ENCODE assay signal across 27 mouse cellular contexts in the genomic region with DNA sequence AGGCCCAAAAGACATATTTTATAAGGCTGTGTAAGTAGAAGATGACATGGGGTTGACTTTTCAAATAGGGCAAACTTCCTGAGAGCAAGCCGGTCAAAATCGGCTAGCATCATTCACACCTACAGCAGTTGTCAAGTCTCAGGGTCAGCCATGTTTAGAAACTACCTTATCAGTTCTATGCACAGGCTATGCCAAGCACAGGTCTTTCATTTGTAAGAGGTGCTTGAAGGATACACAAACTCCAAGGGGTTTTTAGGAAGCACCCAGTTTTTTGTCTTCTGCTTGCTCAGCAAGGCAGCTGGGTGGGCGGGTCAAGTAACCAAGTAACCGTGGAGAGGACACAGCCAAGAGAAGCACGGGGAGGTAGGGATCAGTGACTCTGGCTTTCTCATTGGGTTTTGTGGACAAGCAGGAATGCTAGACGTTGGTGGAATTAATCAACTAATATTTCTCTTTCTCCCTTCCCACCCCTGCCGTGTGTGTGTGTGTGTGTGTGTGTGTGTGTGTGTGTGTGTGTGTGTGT. TPM values are rescaled to one million over a fixed set of nuclear protein-coding genes. Genes with fewer than 3 reads are reported as not detected.
DNase-seq lines count a peak whose midpoint lies in the region; ATAC-seq and TF ChIP-seq lines count a peak whose summit lies in the region.
"Had no signal": no experiment of that assay in that cellular context is flagged by ENCODE, and none has a peak within 500 bp of the region (broad histone marks: within the 10 kb centered on the region; RNA-seq: fewer than 3 reads in every experiment).

No protein-coding gene starts in this region.

- peaks cover 13% of the 10 kb centered on the region for H3K4me1 ChIP-seq in heart, embryonic 16.5 days (ENCODE audit: control insufficient read depth, insufficient read depth, low read length)
- peaks cover 9% of the 10 kb centered on the region; the same call in 1 of the 2 replicates for H3K4me1 ChIP-seq in kidney, embryonic 14.5 days (ENCODE audit: control insufficient read depth, insufficient read depth, low read length)
- H3K4me1 ChIP-seq in lung, embryonic 14.5 days (ENCODE audit: insufficient read depth) = peaks cover 10% of the 10 kb centered on the region
- H3K4me1 ChIP-seq in lung, adult 2 months (ENCODE audit: control insufficient read depth, insufficient read depth, low read length) = peaks cover 2% of the 10 kb centered on the region; the same call in 1 of the 2 replicates
- H3K4me1 ChIP-seq: liver, embryonic 12.5 days had no signal

- no peaks in the 10 kb centered on the region for H3K27me3 ChIP-seq in heart, embryonic 16.5 days (ENCODE audit: control insufficient read depth, insufficient read depth, low read length)
- H3K27me3 ChIP-seq in kidney, embryonic 14.5 days (ENCODE audit: control insufficient read depth, insufficient read depth, low read length) = no peaks in the 10 kb centered on the region
- H3K27me3 ChIP-seq in lung, embryonic 14.5 days (ENCODE audit: insufficient read depth, low read length) = no peaks in the 10 kb centered on the region
- H3K27me3 ChIP-seq: heart, embryonic 12.5 days; hindbrain, embryonic 15.5 days; liver, embryonic 12.5 days; neural tube, embryonic 15.5 days had no signal

- no peak overlapping the region for H3K4me3 ChIP-seq in heart, embryonic 16.5 days (ENCODE audit: low read length)
- no peak overlapping the region for H3K4me3 ChIP-seq in kidney, embryonic 14.5 days (ENCODE audit: low read length)
- H3K4me3 ChIP-seq in lung, embryonic 14.5 days (ENCODE audit: low read depth, low read length) = no peak overlapping the region
- no peak overlapping the region for H3K4me3 ChIP-seq in lung, adult 2 months (replicated peaks; ENCODE audit: extremely low read depth, low read depth, low read length)
- H3K4me3 ChIP-seq: heart, adult 2 months; heart, embryonic 12.5 days; hindbrain, embryonic 15.5 days; liver, embryonic 12.5 days; neural tube, embryonic 15.5 days had no signal

- H3K36me3 ChIP-seq in heart, embryonic 16.5 days (ENCODE audit: control insufficient read depth, insufficient read depth) = no peaks in the 10 kb centered on the region
- H3K36me3 ChIP-seq in kidney, embryonic 14.5 days (ENCODE audit: control insufficient read depth, insufficient read depth, low read length) = no peaks in the 10 kb centered on the region
- H3K36me3 ChIP-seq in lung, embryonic 14.5 days (ENCODE audit: insufficient read depth) = no peaks in the 10 kb centered on the region
- H3K36me3 ChIP-seq: heart, embryonic 12.5 days; liver, embryonic 12.5 days; neural tube, embryonic 15.5 days had no signal

- H3K4me2 ChIP-seq in heart, embryonic 16.5 days (ENCODE audit: low read depth, low read length) = no peak overlapping the region
- H3K4me2 ChIP-seq in kidney, embryonic 14.5 days (replicated peaks; ENCODE audit: low read depth, low read length) = no peak overlapping the region
- H3K4me2 ChIP-seq in lung, embryonic 14.5 days = no peak overlapping the region
- H3K4me2 ChIP-seq: heart, embryonic 12.5 days; hindbrain, embryonic 15.5 days; liver, embryonic 12.5 days; neural tube, embryonic 15.5 days had no signal

- no peak overlapping the region for H3K9ac ChIP-seq in heart, embryonic 16.5 days (ENCODE audit: low read length)
- H3K9ac ChIP-seq in kidney, embryonic 14.5 days (ENCODE audit: low read depth, low read length) = no peak overlapping the region
- no peak overlapping the region for H3K9ac ChIP-seq in lung, embryonic 14.5 days
- H3K9ac ChIP-seq: heart, embryonic 12.5 days; hindbrain, embryonic 15.5 days; liver, embryonic 12.5 days; liver, postnatal 0 days; neural tube, embryonic 15.5 days had no signal

- TF ChIP-seq POLR2A in lung, adult 2 months (IDR thresholded peaks at IDR 0.05; ENCODE audit: borderline replicate concordance, extremely low read depth, low read depth, low read length) = no peak

- no peak overlapping the region for H3K27ac ChIP-seq in heart, embryonic 16.5 days (ENCODE audit: low read length)
- no peak overlapping the region for H3K27ac ChIP-seq in kidney, embryonic 14.5 days (ENCODE audit: low read depth, low read length)
- H3K27ac ChIP-seq in lung, embryonic 14.5 days (ENCODE audit: low read depth) = no peak overlapping the region
- H3K27ac ChIP-seq: heart, adult 2 months; hindbrain, embryonic 15.5 days; liver, embryonic 12.5 days; macrophage; neural tube, embryonic 15.5 days had no signal

- no peaks in the 10 kb centered on the region for H3K9me3 ChIP-seq in heart, embryonic 16.5 days (replicated peaks; ENCODE audit: control insufficient read depth, low read length)
- H3K9me3 ChIP-seq in kidney, embryonic 14.5 days (ENCODE audit: control insufficient read depth, low read length) = no peaks in the 10 kb centered on the region
- H3K9me3 ChIP-seq in lung, embryonic 14.5 days (ENCODE audit: low read depth, low read length) = no peaks in the 10 kb centered on the region
- H3K9me3 ChIP-seq: heart, embryonic 12.5 days; hindbrain, embryonic 15.5 days; liver, embryonic 12.5 days; neural tube, embryonic 15.5 days had no signal

- 0 out of 2 replicates have a peak, but pooled peaks have one; percentile 23 for ATAC-seq in heart, embryonic 16.5 days (replicated peaks; ENCODE audit: extremely low read depth, insufficient read depth, low FRiP score)
- no peak for ATAC-seq in kidney, embryonic 14.5 days (ENCODE audit: low FRiP score, low TSS enrichment)
- ATAC-seq in lung, embryonic 14.5 days (ENCODE audit: insufficient read depth) = no peak
- ATAC-seq: activated CD4-positive, CD25-positive, alpha-beta regulatory T cell, adult 4 months; forebrain, embryonic 14.5 days; liver, embryonic 12.5 days; liver, postnatal 0 days had no signal

- TF ChIP-seq CTCF in lung, embryonic 14.5 days (IDR thresholded peaks at IDR 0.05; ENCODE audit: low read depth) = no peak
- TF ChIP-seq CTCF in lung, adult 2 months (IDR thresholded peaks at IDR 0.05; ENCODE audit: insufficient read depth, low read length) = no peak

- 33% methylated on average over 6 of the region's 7 CpGs for WGBS in heart, embryonic 16.5 days
- WGBS in kidney, embryonic 14.5 days = 45% methylated on average over 6 of the region's 7 CpGs
- 16% methylated on average over 6 of the region's 7 CpGs for whole genome bisulfite sequencing in lung, embryonic 14.5 days
- 50% methylated on average over 7 of the region's 7 CpGs for WGBS in lung, adult 2 months

- no peak for DNase-seq in heart, adult 18-20 months
- peak; percentile 21 for DNase-seq in kidney, adult 9 months
- DNase-seq in lung, embryonic 14.5 days = peak; percentile 54
- no peak for DNase-seq in lung, adult 2 months
- DNase-seq in B cell, adult 2 months = no peak
- DNase-seq: adrenal gland, adult 2 months; adrenal gland, postnatal 36 days; cerebellum, adult 9-10 months; cerebellum, postnatal 36 days; gastrocnemius, postnatal 25 days; heart, adult 2 months; liver, postnatal 0 days; lung, postnatal 10 days; midbrain, embryonic 14.5 days; retina, postnatal 1 day; right cerebral cortex, postnatal 14 days; thymus, postnatal 4 days had no signal

RNA-seq across cellular contexts. Expression of a gene that starts 15.4 kb away (rescaled TPM):
- 5.1 and 6.3 TPM in 2 replicates for polyA plus RNA-seq in heart, embryonic 16.5 days (2015; fragmentation: Nextera tagmentation; extraction: Ambion mirVana)
- total RNA-seq in heart, adult 18-20 months (2021) = 1 to 10 TPM; 5.0 to 5.9 TPM
- 5.2 and 6.3 TPM in 2 replicates for polyA plus RNA-seq in kidney, embryonic 14.5 days (2014; fragmentation: Nextera tagmentation; extraction: Ambion mirVana)
- polyA plus RNA-seq in lung, embryonic 14.5 days (2014; fragmentation: Nextera tagmentation; extraction: Ambion mirVana) = 1.9 and 2.4 TPM in 2 replicates
- 9.5 and 12.7 TPM in 2 replicates for polyA plus RNA-seq in lung, adult 2 months (2012; rRNA removed)
- total RNA-seq: megakaryocyte-erythroid progenitor cell, adult 5-6 weeks had no signal
- polyA plus RNA-seq: activated CD4-positive, CD25-positive, alpha-beta regulatory T cell, adult 4 months; macrophage had no signal

RNA-seq across cellular contexts. Expression of a gene that starts 44.0 kb away (rescaled TPM):
- polyA plus RNA-seq in heart, embryonic 16.5 days (2015; fragmentation: Nextera tagmentation; extraction: Ambion mirVana) = 4.5 and 5.5 TPM in 2 replicates
- total RNA-seq in heart, adult 18-20 months (2021) = 1 to 10 TPM; 9.1 to 9.9 TPM
- 7.8 and 14.6 TPM in 2 replicates for polyA plus RNA-seq in kidney, embryonic 14.5 days (2014; fragmentation: Nextera tagmentation; extraction: Ambion mirVana)
- 11.8 and 12.5 TPM in 2 replicates for polyA plus RNA-seq in lung, embryonic 14.5 days (2014; fragmentation: Nextera tagmentation; extraction: Ambion mirVana)
- 3.6 and 4.5 TPM in 2 replicates for polyA plus RNA-seq in lung, adult 2 months (2012; rRNA removed)

RNA-seq across cellular contexts. Expression of a gene that starts 46.2 kb away (rescaled TPM):
- 21.7 and 22.3 TPM in 2 replicates for polyA plus RNA-seq in heart, embryonic 16.5 days (2015; fragmentation: Nextera tagmentation; extraction: Ambion mirVana)
- total RNA-seq in heart, adult 18-20 months (2021) = 10 to 100 TPM in 1 of 2 experiments, 1 to 10 TPM in 1; 8.9 to 11.6 TPM
- polyA plus RNA-seq in kidney, embryonic 14.5 days (2014; fragmentation: Nextera tagmentation; extraction: Ambion mirVana) = 18.4 and 25.8 TPM in 2 replicates
- polyA plus RNA-seq in lung, embryonic 14.5 days (2014; fragmentation: Nextera tagmentation; extraction: Ambion mirVana) = 21.5 and 28.1 TPM in 2 replicates
- polyA plus RNA-seq in lung, adult 2 months (2012; rRNA removed) = 4.1 and 6.1 TPM in 2 replicates
- polyA plus RNA-seq: activated CD4-positive, CD25-positive, alpha-beta regulatory T cell, adult 4 months had no signal

Comparison
In these comparisons a context has a peak if more than half of its experiments do, and no peak if none do; other contexts are left out.
1. DNase-seq: peak in kidney, adult 9 months (single experiment) and lung, embryonic 14.5 days (single experiment); none in heart, adult 18-20 months (0 of 2), lung, adult 2 months (single experiment) and B cell, adult 2 months (0 of 2).